Mouse (Mus musculus) testis, postnatal 14 days (tissue): Measurements from ENCODE around the gene Fbxw21.

Experiments used
- DNase-seq: peaks from one replicate; pipeline ENCODE4 v3.0.0; 2021; ENCODE audit warnings: low spot score

Fbxw21 gene

DNA sequence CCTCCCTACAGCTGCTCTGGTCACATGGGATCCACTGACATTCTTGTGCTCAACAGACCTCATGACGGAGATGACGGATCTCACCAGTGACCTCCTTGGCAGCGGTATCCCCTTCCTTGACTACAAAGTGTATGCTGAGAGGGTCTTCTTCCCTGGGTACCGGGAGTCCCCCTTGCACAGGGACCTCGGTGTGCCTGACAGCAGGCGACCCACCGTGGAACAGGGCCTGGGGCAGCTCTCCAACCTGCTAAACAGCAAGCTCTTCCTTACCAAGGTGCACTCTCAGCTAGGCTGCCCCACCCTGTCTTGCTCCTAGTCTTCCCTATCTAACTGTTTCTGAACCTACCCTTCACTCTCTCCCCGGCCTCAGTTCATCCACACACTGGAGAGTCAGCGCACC, 50.2 kb downstream of the Fbxw21 start:
- DNase-seq, result no peak

DNA sequence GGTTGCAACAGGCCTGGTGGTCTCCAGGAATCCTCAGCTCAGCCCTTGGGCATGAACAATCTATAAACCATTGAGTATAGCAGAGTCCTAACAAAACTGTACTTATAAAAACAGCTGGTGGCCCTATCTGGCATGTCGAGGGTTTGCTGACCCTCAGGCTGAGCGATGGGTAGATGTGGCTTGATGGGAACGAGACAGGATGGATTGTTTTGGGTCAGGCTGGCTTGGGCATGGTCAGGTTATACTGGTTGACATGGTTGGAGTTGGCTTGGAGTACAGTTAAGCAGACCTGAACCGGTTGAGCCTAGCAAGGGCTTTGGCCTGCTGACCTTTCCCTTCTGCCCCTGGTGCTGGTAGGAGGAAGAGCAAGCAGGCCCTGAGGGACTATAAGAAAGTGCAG, 50.7 kb downstream of the Fbxw21 start:
- DNase-seq, result no peak

DNA sequence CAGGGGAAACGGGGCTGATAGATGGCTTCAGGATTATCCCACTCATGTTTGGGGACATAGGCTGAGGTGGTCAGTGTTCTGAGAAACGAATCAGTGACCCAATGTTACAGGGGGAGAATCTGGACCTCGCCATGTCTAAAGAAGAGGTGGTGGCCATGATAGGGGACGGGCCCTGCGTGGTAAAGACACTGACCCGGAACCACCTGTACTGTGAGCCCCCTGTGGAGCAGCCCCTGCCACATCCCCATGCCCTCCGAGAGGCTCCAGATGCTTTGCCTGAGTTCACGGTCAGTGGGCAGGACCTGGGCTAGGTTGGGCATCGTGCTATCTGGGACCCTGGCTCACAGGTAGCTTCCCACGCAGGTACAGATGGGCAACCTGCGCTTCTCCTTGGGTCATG, 51.6 kb downstream of the Fbxw21 start:
- no peak for DNase-seq

DNA sequence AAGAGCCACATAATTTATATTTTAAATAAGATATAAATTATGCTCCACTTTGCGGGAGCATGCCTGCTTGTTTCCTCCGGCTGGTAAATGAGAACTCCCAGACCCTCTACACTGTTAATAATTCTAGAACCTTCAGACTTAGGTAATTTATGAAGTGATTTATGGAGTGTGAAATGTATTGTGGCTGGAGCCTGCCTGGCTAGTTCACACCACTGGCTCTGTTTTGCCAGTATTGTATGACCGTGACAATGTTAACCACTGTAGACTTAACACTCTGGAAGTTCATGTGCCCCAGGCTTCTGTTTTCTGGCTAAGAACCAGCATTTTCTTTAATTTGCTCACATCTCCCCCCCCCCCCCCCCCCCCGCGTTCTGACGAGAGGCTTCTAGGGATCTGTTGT, 54.5 kb downstream of the Fbxw21 start:
- no peak for DNase-seq

DNA sequence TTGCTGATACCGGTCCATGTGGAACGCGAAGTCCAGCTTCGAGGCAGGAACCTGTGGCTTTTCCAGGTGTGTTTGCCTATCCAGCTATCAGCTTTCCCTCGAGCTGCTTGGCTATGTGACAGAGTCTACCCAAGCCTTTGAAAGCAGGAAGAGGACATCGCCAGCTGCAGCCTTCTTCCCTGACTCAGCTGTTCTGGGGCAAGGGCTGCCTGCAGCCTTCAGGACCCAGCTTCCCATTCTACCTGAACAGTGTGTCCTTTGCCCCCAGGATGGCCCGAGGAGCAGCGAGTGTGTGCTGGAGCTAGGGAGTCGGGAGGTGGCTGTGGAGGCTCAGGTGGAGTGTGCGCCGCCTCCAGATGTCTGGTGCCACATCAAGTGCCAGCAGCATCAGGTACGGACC, 56.2 kb downstream of the Fbxw21 start:
- DNase-seq, result no peak

DNA sequence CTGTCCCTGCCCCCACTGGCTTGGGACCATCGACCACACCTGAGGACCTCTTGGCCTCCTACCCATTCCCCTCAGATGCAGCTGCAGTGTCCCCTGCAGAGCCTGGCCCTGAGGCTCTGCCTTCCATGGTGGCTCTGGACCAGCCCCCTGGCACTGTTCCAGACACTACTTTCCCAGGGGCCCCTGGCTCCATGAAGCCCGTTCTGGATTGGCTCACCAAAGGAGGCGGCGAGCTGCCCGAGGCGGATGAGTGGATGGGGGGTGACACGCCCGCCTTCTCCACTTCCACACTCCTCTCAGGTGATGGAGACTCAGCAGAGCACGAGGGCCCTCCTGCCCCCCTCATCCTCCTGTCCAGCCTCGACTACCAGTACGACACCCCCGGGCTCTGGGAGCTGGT, 56.8 kb downstream of the Fbxw21 start:
- no peak for DNase-seq

DNA sequence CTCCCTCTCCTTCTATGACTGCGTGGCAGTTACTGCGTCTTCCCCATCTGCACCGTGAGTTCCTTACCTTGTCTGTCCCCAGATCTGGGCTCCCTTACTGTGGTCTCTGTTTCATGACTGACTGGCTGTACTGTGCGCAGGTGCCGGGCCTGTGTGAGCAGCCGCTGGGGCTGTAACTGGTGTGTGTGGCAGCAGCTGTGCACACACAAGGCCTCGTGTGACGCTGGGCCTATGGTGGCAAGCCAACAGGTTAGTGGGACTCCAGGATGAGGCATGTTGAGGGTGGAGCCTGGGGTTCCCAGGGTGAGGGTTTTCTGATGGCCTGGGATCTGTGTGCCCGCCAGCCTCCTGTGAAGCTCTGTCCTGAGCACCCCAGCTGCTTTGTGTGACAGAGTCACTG, 57.8 kb downstream of the Fbxw21 start:
- no peak for DNase-seq

DNA sequence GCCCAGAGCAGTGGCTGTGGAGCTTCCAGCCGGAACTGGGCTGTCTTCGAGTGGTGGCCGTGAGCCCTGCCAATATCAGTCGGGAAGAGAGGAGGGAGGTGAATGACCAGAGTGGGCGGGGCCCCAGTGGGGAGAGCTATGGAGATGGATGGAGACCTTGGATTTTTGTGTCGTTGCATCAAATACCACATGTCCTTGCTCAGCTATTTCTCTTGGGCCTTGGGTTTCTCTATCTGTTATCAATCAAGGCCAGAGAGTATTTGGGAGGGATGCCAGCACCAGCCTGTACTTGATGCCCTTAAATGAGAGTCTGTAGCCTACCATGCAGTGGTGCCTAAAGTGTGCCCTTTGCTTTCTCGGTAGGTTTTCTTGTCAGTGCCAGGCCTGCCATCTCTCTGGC, 58.6 kb downstream of the Fbxw21 start:
- DNase-seq, result peak; percentile 38

DNA sequence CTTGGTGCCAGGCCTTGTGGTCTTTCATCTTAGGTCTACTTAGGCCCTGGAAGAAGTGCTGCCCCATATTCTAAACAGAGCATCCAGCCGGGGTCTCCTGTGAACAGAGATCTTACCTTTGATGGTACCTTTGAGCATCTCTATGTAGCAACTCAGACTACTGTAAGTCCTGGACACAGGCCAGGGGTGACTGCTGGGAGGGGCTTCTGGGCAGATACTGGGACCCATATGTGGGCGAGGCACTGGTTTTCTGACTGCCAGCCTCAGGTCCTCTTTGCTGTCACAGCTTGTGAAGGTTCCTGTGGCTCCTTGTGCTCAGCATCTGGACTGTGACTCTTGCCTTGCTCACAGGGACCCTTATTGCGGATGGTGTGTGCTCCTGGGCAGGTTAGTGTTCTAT, 59.3 kb downstream of the Fbxw21 start:
- no peak for DNase-seq

DNA sequence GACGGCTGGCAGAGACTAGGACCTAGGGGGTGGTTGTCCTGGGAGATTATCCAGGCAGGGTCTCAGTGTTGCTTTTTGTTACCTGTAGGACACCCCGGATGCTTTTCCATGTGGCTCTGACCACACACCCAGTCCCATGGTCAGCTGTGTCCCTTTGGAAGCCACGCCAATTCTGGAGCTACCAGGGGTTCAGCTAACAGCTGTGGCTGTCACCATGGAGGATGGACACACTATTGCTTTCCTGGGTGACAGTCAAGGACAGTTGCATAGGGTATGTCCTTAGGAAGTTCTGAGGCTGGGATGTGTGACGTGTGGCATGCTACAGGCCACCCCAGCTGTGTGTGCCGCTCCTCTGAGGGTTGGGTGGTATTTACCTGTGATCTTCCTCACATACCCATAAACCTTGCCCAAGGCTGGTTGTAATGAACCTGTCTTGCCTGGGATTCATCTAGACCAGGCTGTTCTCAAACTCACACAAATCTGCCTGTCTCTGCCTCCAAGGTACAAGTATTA, 59.9 kb downstream of the Fbxw21 start:
- no peak for DNase-seq

DNA sequence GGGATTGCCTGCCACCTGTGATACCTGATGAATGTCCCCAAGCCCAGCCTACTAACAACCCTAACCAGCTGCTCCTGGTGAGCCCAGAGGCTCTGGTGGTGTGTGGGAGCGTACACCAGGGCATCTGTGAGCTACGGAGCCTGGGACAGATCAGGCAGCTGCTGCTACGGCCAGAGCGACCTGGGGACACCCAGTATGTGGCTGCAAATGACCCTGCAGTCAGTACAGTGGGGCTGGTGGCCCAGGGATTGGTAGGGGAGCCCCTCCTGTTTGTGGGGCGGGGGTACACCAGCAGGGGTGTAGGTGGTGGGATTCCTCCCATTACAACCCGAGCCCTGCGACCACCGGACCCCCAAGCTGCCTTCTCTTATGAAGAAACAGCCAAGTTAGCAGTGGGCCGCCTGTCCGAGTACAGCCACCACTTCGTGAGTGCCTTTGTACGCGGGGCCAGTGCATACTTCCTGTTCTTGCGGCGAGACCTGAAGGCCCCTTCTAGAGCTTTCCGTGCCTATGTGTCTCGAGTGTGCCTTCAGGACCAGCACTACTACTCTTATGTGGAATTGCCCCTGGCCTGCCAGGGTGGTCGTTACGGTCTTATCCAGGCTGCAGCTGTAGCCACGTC, 61.4 kb downstream of the Fbxw21 start:
- DNase-seq, result no peak

DNA sequence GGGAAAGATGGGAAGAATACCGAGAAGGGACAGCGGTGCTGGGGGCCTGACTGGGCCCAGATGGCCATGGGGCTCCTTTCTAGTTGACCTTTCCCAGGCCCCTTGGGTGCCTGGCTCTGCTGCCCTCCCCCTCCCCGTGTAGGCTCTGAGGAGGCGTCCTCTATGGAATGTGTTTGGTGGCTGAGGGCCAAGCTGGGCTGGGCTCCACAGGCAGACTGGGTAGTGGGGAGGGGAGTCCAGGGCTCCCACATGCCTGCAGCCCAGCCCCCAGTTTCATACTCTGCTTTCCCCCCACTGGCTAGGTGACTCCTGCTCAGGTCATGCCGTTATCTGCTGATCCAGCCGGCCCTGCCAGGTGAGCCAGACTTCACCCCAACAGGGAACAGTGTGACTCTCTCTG, 62.9 kb downstream of the Fbxw21 start:
- peak; percentile 38 for DNase-seq

DNA sequence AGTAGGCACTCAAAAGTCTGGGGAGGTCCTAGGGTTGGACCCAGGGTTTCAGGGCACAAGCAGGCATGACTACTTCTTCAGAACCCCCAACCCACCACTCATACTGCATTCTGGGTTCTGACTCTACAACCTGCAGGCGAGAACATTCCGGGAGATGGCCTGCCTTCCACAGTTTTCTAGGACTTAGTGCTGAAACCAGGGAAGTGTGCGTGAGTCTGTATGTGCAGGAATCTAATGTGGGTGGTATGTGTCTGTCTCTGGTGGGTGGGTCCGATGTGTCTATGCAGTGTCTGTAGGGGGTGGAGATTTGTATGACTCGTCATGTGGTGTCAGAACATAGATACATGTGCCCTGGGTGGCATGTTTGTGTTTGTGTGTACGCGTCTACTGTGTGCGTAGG, 63.5 kb downstream of the Fbxw21 start:
- no peak for DNase-seq

DNA sequence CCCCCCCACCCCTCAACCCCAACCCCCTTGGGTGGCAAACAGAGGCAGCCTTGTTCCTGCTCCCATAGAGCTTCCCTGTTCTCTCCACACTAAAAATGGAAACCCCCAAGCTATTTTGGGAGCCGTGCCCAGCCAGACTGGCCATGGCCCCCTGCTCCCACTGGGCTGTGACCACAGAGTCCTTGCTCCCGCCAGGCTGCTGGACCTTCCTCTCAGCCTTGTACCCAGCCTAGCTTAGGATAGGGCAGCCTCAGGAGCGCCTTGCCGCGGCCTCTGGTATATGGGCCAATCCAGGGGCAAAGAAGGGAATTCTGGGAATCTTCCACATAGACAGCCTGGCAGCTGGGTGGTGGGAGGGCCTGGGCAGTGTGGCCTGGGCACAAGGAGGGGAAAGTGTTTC, 64.0 kb downstream of the Fbxw21 start:
- DNase-seq, result peak; percentile 27

DNA sequence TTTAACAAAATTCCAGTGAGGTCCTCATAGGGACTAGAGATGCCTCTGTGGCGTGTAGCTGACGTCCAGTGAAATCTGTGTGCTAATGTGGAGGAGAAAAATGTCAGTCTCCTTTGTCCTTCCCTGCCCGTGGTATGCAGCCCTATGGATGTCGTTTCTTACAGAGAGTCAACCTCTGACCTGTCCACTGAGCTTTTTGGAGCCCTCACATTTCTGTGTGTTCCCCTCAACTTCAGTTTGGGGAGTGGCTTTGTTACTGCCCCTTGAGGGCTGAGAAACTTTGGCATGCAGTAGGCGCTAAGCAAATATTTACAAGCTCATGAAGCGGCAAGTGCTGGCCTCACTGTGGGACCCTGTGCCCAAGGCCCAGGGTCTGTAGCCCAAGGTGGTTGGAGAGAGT, 64.5 kb downstream of the Fbxw21 start:
- DNase-seq, result no peak

DNA sequence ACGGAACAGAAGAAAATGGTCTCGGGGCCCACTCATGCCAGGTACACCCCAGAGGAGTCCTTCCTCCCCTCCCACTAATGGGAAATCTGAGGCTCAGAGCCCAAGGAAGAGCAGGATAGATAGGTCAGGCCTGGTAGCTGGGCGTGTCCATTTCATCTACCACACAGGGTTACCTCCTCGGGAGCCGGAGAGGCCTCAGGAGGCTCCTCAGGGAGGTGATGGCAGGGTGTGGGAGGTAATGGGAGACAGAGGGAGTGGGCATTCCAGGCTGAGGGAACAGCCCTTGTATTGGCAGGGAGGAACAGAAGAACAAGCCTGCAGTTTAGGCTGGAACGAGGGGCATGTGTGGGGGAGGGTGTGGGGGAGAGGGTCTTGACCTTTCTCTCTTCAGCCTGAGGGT, 65.0 kb downstream of the Fbxw21 start:
- DNase-seq, result no peak

DNA sequence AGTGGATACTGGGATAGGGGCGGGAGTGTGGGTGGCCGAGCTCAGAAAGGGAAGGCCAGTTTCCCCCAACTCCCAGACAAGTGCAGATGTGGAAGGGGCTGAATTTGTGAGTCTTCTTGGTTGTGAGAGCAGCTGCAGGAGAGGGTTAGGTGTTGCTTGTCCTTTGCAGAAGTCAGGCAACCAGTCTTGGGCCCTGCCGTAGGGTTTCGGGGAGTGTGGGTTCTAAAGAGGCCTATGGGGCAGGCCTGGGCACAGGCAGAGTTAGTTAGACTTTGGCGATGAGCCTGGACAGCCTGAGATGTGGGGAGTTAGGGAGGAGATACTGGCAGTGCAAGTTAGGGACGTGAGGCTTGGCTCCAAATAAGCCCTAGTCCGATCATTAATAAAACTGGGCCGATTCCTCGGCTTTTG, 65.6 kb downstream of the Fbxw21 start:
- peak; percentile 26 for DNase-seq

DNA sequence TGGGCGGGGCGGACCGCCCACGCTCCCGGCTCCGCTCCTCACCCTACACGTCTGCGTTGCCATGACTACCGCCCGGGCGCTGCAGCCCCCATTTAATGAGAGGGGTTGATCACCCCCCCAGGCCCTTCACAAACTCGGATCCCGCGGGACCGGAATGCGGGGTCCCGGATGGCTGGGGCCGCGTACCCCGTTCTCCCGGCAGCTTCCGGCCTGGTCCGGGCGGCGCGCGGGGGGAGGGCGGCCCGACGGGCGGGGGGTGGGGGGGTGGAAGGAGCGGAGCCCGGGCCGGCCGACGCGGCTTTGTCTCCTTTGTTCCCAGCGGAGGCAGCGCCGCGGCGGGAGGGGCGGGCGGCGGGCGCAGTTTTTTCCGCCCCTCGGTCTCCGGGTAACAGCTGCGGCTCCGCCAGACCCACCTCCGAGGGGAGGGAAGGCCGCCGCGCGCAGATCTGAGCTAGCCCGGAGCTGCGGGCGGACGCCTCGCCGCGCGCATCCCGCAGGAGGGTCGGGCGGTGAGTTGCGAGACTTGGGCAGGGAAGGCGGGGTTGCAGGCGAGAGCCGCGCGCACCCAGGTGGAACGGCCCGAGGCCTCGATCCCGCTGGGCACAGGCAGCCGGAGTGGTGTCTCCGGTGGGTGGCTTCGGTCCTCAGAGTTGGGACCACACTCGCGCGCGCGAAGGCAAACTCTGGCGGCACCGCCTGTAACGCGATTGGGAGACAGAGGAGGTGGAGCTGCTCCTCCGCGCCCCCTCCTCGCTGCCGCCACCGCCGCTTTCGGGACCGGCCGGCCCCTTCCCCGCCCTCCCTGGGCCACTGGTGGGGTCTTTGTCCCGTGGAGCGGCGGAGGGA, 66.5 kb downstream of the Fbxw21 start, which contains the start of gene Plxnb1:
Plxnb1 (plus strand) TSS at position 253 of the 846 bp plus-strand sequence.
- peak; percentile 69 for DNase-seq

DNA sequence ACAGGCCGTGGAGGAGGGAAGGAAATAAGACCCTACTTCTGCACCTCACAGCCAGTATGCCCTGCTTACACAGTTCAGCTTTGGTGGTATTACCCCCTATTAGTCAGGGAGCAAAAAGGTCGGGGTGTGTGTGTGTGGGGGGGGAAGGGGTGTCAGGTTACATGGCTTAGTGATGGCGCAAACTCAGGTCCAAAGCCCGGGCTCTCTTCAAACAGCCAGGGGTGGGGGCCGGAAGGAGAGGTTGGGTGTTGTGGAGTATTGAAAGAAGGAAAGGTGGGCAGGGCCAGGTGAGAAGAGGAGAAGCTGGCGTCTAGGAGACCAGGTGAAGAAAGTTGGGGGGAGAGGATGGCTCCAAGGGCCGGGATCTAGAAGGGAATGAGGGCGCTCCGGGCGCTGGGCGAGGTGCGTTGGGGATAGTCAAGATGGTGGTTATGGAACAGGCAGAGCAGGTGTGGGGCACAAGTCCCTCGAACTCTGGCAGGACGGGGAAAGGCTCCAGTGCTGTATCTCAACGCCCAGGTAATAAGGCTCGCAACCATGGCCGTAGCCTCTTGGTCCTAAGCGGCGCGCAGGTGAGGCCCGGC, 67.2 kb downstream of the Fbxw21 start:
- no peak for DNase-seq

DNA sequence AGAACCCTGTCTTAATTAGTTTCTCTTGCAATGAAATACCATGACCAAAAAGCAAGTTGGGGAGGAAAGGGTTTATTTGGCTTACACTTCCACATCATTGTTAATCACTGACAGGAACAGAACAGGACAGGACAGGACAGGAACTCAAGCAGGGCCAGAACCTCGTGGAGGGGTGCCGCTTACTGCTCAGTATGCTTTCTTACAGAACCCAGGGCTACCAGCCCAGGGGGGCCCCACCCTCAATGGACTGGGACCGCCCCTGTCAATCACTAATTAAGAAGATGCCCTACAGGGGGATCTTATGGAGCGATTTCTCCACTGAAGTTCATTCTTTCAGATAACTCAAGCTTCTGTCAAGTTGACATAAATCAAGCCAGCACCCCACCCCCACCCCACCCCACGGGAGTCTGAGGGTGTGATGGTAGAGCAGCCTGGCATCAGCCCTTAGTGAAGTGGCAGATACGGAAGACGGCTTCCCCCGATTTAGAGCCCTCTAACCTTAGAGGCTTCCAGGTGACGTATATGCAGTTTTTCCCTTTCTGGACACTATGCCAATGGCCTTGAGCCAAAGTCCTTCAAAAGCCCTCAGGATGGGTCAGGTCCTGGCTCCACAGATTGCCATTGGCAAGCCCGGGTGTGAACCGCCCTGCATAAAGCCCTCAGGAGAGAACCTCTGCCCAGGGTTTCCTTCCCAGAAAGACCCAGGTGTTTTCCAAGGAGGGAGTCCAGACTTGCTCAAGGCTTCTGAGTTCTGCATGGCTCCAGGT, 67.9 kb downstream of the Fbxw21 start:
- no peak for DNase-seq

DNA sequence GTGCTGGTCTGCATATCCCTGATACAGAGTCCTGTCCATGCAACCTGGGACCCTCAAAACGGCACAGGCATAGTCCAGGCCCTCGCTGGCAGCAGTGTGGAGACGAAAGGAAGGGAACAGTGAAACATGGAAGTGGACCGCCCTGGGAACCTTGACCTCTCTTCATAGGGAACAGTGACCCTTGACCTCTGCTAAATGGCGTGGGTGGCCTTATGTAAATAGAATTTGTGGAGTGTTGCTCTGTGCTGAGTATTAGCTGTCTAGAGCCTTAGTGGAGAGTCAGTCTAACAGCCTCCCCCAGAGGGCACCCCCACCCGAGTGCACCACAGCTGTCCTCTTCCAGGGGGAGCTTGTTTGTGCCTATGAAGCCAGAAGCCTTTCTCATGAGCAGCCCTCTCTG, 69.0 kb downstream of the Fbxw21 start:
- no peak for DNase-seq

DNA sequence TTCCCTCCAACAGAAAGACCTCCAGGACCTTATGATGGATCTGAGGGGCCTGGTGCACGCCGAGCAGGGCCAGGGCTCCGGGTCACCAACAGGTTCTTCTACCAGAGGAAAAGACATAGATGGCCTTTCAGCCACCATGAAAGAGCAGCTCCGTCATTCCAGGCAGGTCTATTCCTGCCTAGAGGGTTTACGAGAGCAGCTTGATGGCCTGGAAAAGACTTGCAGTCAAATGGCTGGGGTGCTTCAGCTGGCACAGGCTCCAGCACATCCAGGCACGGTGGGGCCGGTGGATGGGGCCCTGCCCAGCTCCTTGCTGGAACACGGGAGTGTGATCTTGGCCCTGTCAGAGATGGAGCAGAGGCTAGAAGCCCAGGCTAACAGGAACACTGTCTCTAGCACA, 70.0 kb downstream of the Fbxw21 start:
- no peak for DNase-seq
